Mouse (Mus musculus) midbrain, embryonic 11.5 days (tissue): Measurements from ENCODE around the gene Ubac2. TPM values are rescaled to one million over a fixed set of nuclear protein-coding genes. Genes with fewer than 3 reads are reported as not detected.
A peak's percentile ranks its signal among the peaks of the same experiment; 100 is the strongest.

Experiments used
- ATAC-seq: fragments of 200-750 bp; cut with Nextera tagmentation; 2 replicates; pipeline ENCODE4 v1.8.0; 2017; ENCODE audit warnings: moderate TSS enrichment, moderate library complexity; ENCODE audit not compliant: low FRiP score
- DNase-seq: peaks from one replicate; pipeline ENCODE4 v3.0.0; 2015; ENCODE audit warnings: low spot score; ENCODE audit errors: missing footprints
- H3K27ac ChIP-seq: fragments of 300-500 bp; sonication (generic); 2 replicates; pipeline ENCODE4 v1.5.1; 2014; ENCODE audit warnings: low read depth, low read length
- H3K27me3 ChIP-seq: fragments of 300-500 bp; sonication (generic); 2 replicates; pipeline ENCODE4 v1.6.1; 2014; ENCODE audit warnings: mild to moderate bottlenecking, low read length, moderate library complexity, mixed read lengths; ENCODE audit not compliant: control insufficient read depth, insufficient read depth
- H3K36me3 ChIP-seq: fragments of 300-500 bp; sonication (generic); 2 replicates; pipeline ENCODE4 v1.6.1; 2014; ENCODE audit warnings: mild to moderate bottlenecking, low read length, moderate library complexity, mixed read lengths; ENCODE audit not compliant: control insufficient read depth, insufficient read depth
- H3K4me1 ChIP-seq: fragments of 300-500 bp; sonication (generic); 2 replicates; pipeline ENCODE4 v1.6.1; 2014; ENCODE audit warnings: low read length; ENCODE audit not compliant: control insufficient read depth, insufficient read depth
- H3K4me2 ChIP-seq: fragments of 300-500 bp; sonication (generic); 2 replicates; pipeline ENCODE4 v1.6.1; 2014; ENCODE audit warnings: mild to moderate bottlenecking, moderate library complexity
- H3K4me3 ChIP-seq: fragments of 300-500 bp; sonication (generic); 2 replicates; pipeline ENCODE4 v1.5.1; 2014; ENCODE audit warnings: low read depth, low read length
- H3K9ac ChIP-seq: fragments of 300-500 bp; sonication (generic); 2 replicates; pipeline ENCODE4 v1.6.1; 2014; ENCODE audit warnings: low read length
- H3K9me3 ChIP-seq: fragments of 300-500 bp; sonication (generic); 2 replicates; pipeline ENCODE4 v1.6.1; 2016; ENCODE audit warnings: low read length; ENCODE audit not compliant: control insufficient read depth
- WGBS: fragments of 180-500 bp; shearing (Covaris S2); extraction: QIAGEN DNeasy Blood & Tissue Kit; methylation state at CpG from one replicate; pipeline ENCODE4 v1.1.7; 2014; 5-methylcytosine and 5-hydroxymethylcytosine counted together
- polyA plus RNA-seq: library from polyadenylated mRNA; unstranded; fragments of >200 nt; fragmentation: Nextera tagmentation; extraction: Ambion mirVana; gene quantifications from 2 replicates; pipeline ENCODE4 v1.2.1, GENCODE M21; 2014

Ubac2 gene
- polyA plus RNA-seq, 1 experiment from 2014 or later = 64.0 TPM

- Histone ChIP-seq H3K36me3 (no peaks in the 10 kb centered on the region), H3K27me3 (no peaks in the 10 kb centered on the region), H3K9me3 (no peaks in the 10 kb centered on the region), H3K4me2 (no peak overlapping the region), H3K9ac (no peak overlapping the region), H3K4me1 (no peaks in the 10 kb centered on the region), H3K27ac (no peak overlapping the region), H3K4me3 (no peak overlapping the region)
- ATAC-seq (no peak), DNase-seq (no peak)
- WGBS = 90% methylated on average over 5 of the region's 5 CpGs
Measured at GRCm38 (mm10) chr14:121915143-121915542, 36.7 kb downstream of the Ubac2 start.

GRCm38 (mm10) chr14:121915621-121916020 lies 37.2 kb downstream of the Ubac2 start, which contains the start of gene Gpr18:
Gene Gpr18 (minus strand): TSS chr14:121915781.
- no peak within 1 kb of the TSS for H3K4me2 ChIP-seq

GRCm38 (mm10) chr14:121916311-121917094 lies 38.1 kb downstream of the Ubac2 start:
- DNase-seq (no peak), ATAC-seq (no peak)
- Histone ChIP-seq H3K27ac (no peak overlapping the region), H3K4me2 (no peak overlapping the region), H3K4me1 (no peaks in the 10 kb centered on the region), H3K36me3 (no peaks in the 10 kb centered on the region), H3K9me3 (no peaks in the 10 kb centered on the region), H3K27me3 (no peaks in the 10 kb centered on the region), H3K4me3 (no peak overlapping the region), H3K9ac (no peak overlapping the region)
- WGBS = 90% methylated on average over 6 of the region's 6 CpGs

More at GRCm38 (mm10) chr14:121915621-121916020, 37.2 kb downstream of the Ubac2 start, which contains the start of gene Gpr18:
- no peak for ATAC-seq
- no peaks in the 10 kb centered on the region for H3K4me1 ChIP-seq
- H3K9me3 ChIP-seq = no peaks in the 10 kb centered on the region
- H3K4me3 ChIP-seq = no peak within 1 kb of the TSS
- H3K36me3 ChIP-seq = no peaks in the 10 kb centered on the region
- no peak within 1 kb of the TSS for H3K27ac ChIP-seq
- DNase-seq = no peak
- H3K27me3 ChIP-seq = no peaks in the 10 kb centered on the region
- H3K9ac ChIP-seq = no peak within 1 kb of the TSS
- 87% methylated on average over 8 of the region's 8 CpGs for WGBS

- Histone ChIP-seq H3K9me3 (no peaks in the 10 kb centered on the region), H3K4me1 (no peaks in the 10 kb centered on the region)
Measured at GRCm38 (mm10) chr14:121918266-121918665, 39.8 kb downstream of the Ubac2 start.

GRCm38 (mm10) chr14:121919752-121920151 lies 41.3 kb downstream of the Ubac2 start:
- DNase-seq = no peak
- no peak for ATAC-seq
- 47% methylated on average over 3 of the region's 3 CpGs for WGBS
- no peak overlapping the region for H3K27ac ChIP-seq
- H3K4me2 ChIP-seq = no peak overlapping the region
- H3K4me3 ChIP-seq = no peak overlapping the region
- H3K36me3 ChIP-seq = no peaks in the 10 kb centered on the region
- no peaks in the 10 kb centered on the region for H3K4me1 ChIP-seq
- no peaks in the 10 kb centered on the region for H3K9me3 ChIP-seq
- H3K27me3 ChIP-seq = no peaks in the 10 kb centered on the region
- no peak overlapping the region for H3K9ac ChIP-seq

More at GRCm38 (mm10) chr14:121918266-121918665, 39.8 kb downstream of the Ubac2 start:
- no peak for ATAC-seq
- Histone ChIP-seq H3K36me3 (no peaks in the 10 kb centered on the region), H3K4me2 (no peak overlapping the region), H3K4me3 (no peak overlapping the region), H3K27me3 (no peaks in the 10 kb centered on the region), H3K27ac (no peak overlapping the region), H3K9ac (no peak overlapping the region)
- DNase-seq = no peak
- 64% methylated on average over 3 of the region's 3 CpGs for WGBS

- 86% methylated on average over 12 of the region's 12 CpGs for WGBS
- Histone ChIP-seq H3K9ac (no peak overlapping the region), H3K4me3 (no peak overlapping the region), H3K36me3 (no peaks in the 10 kb centered on the region), H3K4me2 (no peak overlapping the region), H3K27ac (no peak overlapping the region), H3K27me3 (no peaks in the 10 kb centered on the region), H3K4me1 (no peaks in the 10 kb centered on the region), H3K9me3 (no peaks in the 10 kb centered on the region)
- no peak for ATAC-seq
- no peak for DNase-seq
Measured at GRCm38 (mm10) chr14:121920511-121921124, 42.2 kb downstream of the Ubac2 start.

- H3K9me3 ChIP-seq = no peaks in the 10 kb centered on the region
- H3K4me2 ChIP-seq = no peak overlapping the region
- H3K27me3 ChIP-seq = no peaks in the 10 kb centered on the region
- H3K27ac ChIP-seq = no peak overlapping the region
- H3K36me3 ChIP-seq = no peaks in the 10 kb centered on the region
- H3K4me1 ChIP-seq = no peaks in the 10 kb centered on the region
- DNase-seq (no peak), ATAC-seq (no peak)
- H3K9ac ChIP-seq = no peak overlapping the region
- no peak overlapping the region for H3K4me3 ChIP-seq
- WGBS = 91% methylated on average over 4 of the region's 4 CpGs
Measured at GRCm38 (mm10) chr14:121922016-121922415, 43.6 kb downstream of the Ubac2 start.

GRCm38 (mm10) chr14:121922731-121923130 lies 44.3 kb downstream of the Ubac2 start:
- Histone ChIP-seq H3K4me3 (no peak overlapping the region), H3K4me2 (no peak overlapping the region), H3K9ac (no peak overlapping the region), H3K27me3 (no peaks in the 10 kb centered on the region), H3K36me3 (no peaks in the 10 kb centered on the region), H3K9me3 (no peaks in the 10 kb centered on the region), H3K4me1 (no peaks in the 10 kb centered on the region), H3K27ac (no peak overlapping the region)
- 90% methylated on average over 4 of the region's 4 CpGs for WGBS
- no peak for ATAC-seq
- DNase-seq = no peak

GRCm38 (mm10) chr14:121924876-121925275 lies 46.5 kb downstream of the Ubac2 start:
- DNase-seq (no peak), ATAC-seq (no peak)
- Histone ChIP-seq H3K9ac (0 out of 2 replicates have a peak overlapping the region, but pooled peaks have one; percentile 9), H3K4me3 (no peak overlapping the region), H3K27me3 (no peaks in the 10 kb centered on the region), H3K4me2 (no peak overlapping the region), H3K4me1 (no peaks in the 10 kb centered on the region), H3K36me3 (no peaks in the 10 kb centered on the region), H3K27ac (no peak overlapping the region), H3K9me3 (no peaks in the 10 kb centered on the region)
- WGBS = 91% methylated on average over 6 of the region's 6 CpGs
